Mouse (Mus musculus) T-cell, adult 66 days (primary cell): ENCODE data around the gene Ing1. TPM values are rescaled to one million over a fixed set of nuclear protein-coding genes. Genes with fewer than 3 reads are reported as not detected.

Experiments
- total RNA-seq, 2 experiments: library from RNA; stranded (reverse); gene quantifications; 3 replicates in 1 of 2; 4 replicates in 1 of 2; pipeline ENCODE4 v1.2.4; 2023

The Ing1 gene
- total RNA-seq: 10 to 100 TPM; 62.8 to 69.1 TPM

GRCm38 (mm10) chr8:11554799-11555719, at the start of gene Ing1:
Gene Ing1, plus strand, starts transcription at chr8:11555571.

DNA sequence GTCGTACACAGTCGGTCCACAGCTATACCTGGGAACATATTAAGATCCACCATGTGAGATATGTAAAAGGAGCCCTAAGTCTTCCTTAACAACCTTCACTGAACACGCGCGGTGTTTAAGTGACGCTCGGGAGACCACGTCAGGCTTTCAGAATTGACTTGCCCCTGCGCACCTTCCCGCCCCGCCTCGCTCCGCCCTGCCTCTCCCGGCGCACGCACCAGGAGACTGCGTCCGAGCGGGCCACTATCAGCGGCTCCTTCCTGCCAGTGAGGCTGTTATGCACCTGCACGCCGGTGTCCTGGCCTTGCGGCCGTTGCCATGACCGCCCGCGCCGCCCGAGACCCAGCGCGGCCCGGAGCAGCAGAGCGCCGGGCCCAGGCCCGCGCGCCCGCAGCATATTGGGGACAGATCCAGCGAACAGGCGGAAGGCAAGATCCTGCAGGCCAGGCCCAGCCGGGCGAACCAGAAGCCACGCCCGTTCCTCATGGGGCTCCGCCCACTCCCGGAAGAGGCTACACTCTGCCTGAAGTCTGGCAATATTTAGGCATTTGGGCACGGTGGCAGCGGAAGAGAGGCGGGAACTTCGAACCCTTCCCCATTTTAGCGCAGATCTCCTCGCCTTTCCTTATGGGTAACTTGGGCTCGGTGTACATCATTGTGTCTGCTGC, 5.0 kb upstream of the Ing1 start, which contains the start of gene Cars2:
TSS of gene Cars2 (minus strand) at position 503 of the 668 bp plus-strand sequence.

Other genes with a start within 250 kb of the Ing1 start
- not detected for gene Col4a2, start 242.8 kb upstream of the Ing1 start, total RNA-seq
- gene Col4a1, start 242.7 kb upstream of the Ing1 start, total RNA-seq: not detected
- 1 to 10 TPM; 6.6 to 7.4 TPM for gene Rab20, start 76.9 kb upstream of the Ing1 start, total RNA-seq
- gene Naxd, start 58.1 kb upstream of the Ing1 start, total RNA-seq: 10 to 100 TPM; 39.7 to 41.7 TPM
- gene Cars2, start 4.8 kb upstream of the Ing1 start, total RNA-seq: 10 to 100 TPM; 35.4 to 36.4 TPM
- 100 to 1,000 TPM; 113 to 117 TPM for gene Ankrd10, start 80.2 kb downstream of the Ing1 start, total RNA-seq
- not detected for gene 1700016D06Rik, start 145.5 kb downstream of the Ing1 start, total RNA-seq
- 10 to 100 TPM; 55.0 to 69.6 TPM for gene Arhgef7, start 172.2 kb downstream of the Ing1 start, total RNA-seq